Mouse (Mus musculus) bone marrow, adult 2 months (tissue): ENCODE data around the gene Trp53i11. TPM values are rescaled to one million over a fixed set of nuclear protein-coding genes. Genes with fewer than 3 reads are reported as not detected.

Experiments
- H3K27ac ChIP-seq: fragments of 200-500 bp; 2 replicates; pipeline ENCODE4 v1.5.1; 2012; ENCODE audit warnings: low read depth, mild to moderate bottlenecking, control low read depth, inconsistent platforms, low read length; ENCODE audit not compliant: control insufficient read depth, poor library complexity, insufficient read depth
- H3K4me1 ChIP-seq: fragments of 200-500 bp; 2 replicates; pipeline ENCODE4 v1.6.1; 2011; ENCODE audit warnings: low read length; ENCODE audit not compliant: control insufficient read depth, insufficient read depth
- H3K4me3 ChIP-seq: fragments of 200-500 bp; replicated peaks from 2 replicates; pipeline ENCODE3; 2011; ENCODE audit warnings: mild to moderate bottlenecking, low read depth, low read length, control low read depth; ENCODE audit not compliant: control insufficient read depth
- CTCF ChIP-seq: fragments of 200-500 bp; IDR thresholded peaks from 2 replicates; pipeline ENCODE4 v1.5.1; 2011; ENCODE audit warnings: low read length, control low read depth; ENCODE audit not compliant: control insufficient read depth, insufficient read depth
- POLR2A ChIP-seq: fragments of 200-500 bp; IDR thresholded peaks from 2 replicates; pipeline ENCODE4 v1.6.1; 2011; ENCODE audit warnings: low read depth, mild to moderate bottlenecking, control low read depth, low read length, borderline replicate concordance; ENCODE audit not compliant: control insufficient read depth
- WGBS: fragments of 180-500 bp; shearing (Covaris S2); methylation state at CpG from one replicate; pipeline ENCODE4 v1.1.7; 2018; 5-methylcytosine and 5-hydroxymethylcytosine counted together
- polyA plus RNA-seq: library from polyadenylated mRNA; stranded (reverse); fragments of >200 nt; gene quantifications from 2 replicates; pipeline ENCODE4 v1.2.4, GENCODE M21; 2011; ENCODE audit warnings: low replicate concordance; ENCODE audit not compliant: missing spikeins, insufficient read depth, insufficient read length

Trp53i11 gene
- polyA plus RNA-seq = 11.2 and 14.1 TPM in 2 replicates

DNA sequence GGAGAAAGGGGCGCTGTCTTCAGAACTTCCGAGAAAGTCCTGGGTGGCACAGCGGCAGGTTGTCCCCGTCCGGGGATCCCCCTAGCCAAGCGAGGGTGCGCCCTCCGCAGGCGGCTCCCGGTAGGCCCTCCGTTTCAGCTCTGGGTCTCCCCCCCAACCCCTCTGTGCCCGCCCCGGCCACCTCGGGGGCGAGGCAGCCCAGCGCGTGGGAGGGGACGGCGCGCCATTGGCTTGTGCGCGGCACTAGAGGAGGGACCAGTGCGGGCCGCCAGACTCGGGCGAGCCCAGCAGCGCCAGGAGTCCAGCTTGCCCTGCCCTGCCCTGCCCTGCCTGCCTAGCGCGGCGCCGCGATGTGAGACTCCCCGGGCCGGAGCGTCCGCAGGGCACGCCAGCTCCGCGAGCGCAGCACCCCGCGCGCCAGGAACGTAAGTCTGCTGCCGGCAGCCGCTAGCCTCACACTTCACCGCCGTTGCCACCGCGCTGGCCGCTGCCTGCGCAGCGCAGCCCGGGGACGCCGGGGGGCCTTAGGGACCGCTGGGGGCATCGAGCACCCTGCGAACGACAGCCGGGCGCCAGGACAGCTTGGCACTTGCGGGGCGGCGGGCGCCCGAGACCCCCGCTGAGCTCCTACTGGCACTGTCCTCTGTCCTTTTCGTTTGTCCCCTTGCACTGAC is at the start of gene Trp53i11:
Gene Trp53i11 (plus strand): TSS at position 226 of the 674 bp plus-strand sequence.
- WGBS = under 1% methylated on average over 56 of the region's 69 CpGs
- Histone ChIP-seq H3K4me3 (peak within 1 kb of the TSS; percentile 75), H3K27ac (peak within 1 kb of the TSS; percentile 80), H3K4me1 (peaks cover 1% of the 10 kb centered on the region; the same call in 1 of the 2 replicates)
- peak; percentile 47; the same call in 1 of the 2 replicates for TF ChIP-seq CTCF
- peak; percentile 63; the same call in 1 of the 2 replicates for TF ChIP-seq POLR2A

DNA sequence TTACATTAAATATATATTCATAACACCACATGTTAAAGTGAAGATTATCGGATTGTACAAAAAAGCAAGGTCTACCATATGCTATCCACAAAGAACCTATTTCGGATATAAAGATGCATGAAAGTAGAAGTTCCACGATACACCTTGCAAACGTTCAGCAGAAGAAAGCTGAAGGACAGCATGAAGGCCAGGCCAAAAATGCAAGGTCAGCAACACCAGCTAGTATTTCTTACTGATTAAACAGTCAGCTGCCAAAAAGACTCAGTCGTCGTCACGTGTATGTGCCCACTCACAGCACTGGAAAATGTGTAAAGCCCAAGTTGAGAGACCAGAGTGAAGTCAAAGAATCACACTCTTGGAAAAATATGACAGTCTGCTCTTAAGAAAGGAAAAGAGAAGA is 47.9 kb upstream of the Trp53i11 start:
- H3K27ac ChIP-seq = no peak overlapping the region
- H3K4me3 ChIP-seq = no peak overlapping the region
- TF ChIP-seq POLR2A (no peak), CTCF (no peak)
- H3K4me1 ChIP-seq = no peaks in the 10 kb centered on the region
- WGBS = 78% methylated on average over 7 of the region's 7 CpGs

DNA sequence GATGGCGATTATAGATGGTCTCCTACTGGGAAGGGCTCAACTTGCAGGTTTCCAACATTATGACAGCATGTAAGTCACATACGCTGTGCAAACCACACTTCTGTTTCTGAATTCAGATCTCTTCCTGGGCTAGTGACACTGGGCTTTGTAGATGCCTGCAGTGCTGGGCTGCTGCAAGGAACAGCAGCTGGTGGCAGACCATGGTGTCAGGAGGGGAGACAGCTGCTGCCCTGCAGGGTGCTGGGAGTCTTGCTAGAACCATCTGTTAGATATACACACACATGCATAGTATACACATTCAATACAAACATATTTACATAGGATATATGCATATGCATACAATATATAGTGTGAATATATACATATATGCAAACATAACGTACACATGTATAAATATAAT is 46.0 kb upstream of the Trp53i11 start:
- Histone ChIP-seq H3K4me3 (no peak overlapping the region), H3K4me1 (no peaks in the 10 kb centered on the region), H3K27ac (no peak overlapping the region)
- no peak for TF ChIP-seq CTCF
- no peak for TF ChIP-seq POLR2A
- WGBS = 79% methylated on average over 3 of the region's 3 CpGs

DNA sequence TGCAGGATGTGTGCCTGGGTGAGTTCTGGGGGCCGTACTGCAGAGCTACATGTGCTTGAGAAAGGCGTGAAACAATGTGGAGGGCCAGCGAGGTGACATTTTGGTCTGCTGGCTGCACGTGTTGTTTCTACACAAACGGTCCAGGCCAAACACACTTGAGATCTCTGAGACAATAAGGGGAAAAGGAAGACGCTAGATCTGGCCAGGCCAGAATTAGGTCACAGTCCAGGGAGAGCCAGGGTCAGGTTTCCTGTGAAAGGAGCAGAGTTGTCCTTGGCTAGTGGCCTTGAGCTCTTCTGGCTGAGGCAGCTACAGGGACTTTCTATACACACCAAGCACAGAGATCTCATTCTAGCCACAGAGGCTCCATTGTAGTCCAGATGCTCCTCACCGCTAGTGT is 44.7 kb upstream of the Trp53i11 start:
- Histone ChIP-seq H3K4me3 (no peak overlapping the region), H3K4me1 (no peaks in the 10 kb centered on the region), H3K27ac (no peak overlapping the region)
- 82% methylated on average over 7 of the region's 7 CpGs for WGBS
- no peak for TF ChIP-seq CTCF
- no peak for TF ChIP-seq POLR2A

GRCm38 (mm10) chr2:93144126-93144525 is 43.2 kb upstream of the Trp53i11 start:
- Histone ChIP-seq H3K4me3 (no peak overlapping the region), H3K4me1 (no peaks in the 10 kb centered on the region), H3K27ac (no peak overlapping the region)
- WGBS = 88% methylated on average over 3 of the region's 3 CpGs
- TF ChIP-seq CTCF (no peak), POLR2A (no peak)

- peaks cover 1% of the 10 kb centered on the region; the same call in 1 of the 2 replicates for H3K4me1 ChIP-seq
Measured at GRCm38 (mm10) chr2:93150009-93150408, 37.3 kb upstream of the Trp53i11 start.

GRCm38 (mm10) chr2:93150673-93151450 is 36.5 kb upstream of the Trp53i11 start:
- Histone ChIP-seq H3K4me3 (no peak overlapping the region), H3K27ac (no peak overlapping the region), H3K4me1 (peaks cover 1% of the 10 kb centered on the region; the same call in 1 of the 2 replicates)
- 68% methylated on average over 9 of the region's 9 CpGs for WGBS
- TF ChIP-seq POLR2A (no peak), CTCF (no peak)

More at GRCm38 (mm10) chr2:93150009-93150408, 37.3 kb upstream of the Trp53i11 start:
- WGBS = 61% methylated on average over 2 of the region's 2 CpGs
- H3K27ac ChIP-seq = no peak overlapping the region
- TF ChIP-seq CTCF (no peak), POLR2A (no peak)
- no peak overlapping the region for H3K4me3 ChIP-seq

DNA sequence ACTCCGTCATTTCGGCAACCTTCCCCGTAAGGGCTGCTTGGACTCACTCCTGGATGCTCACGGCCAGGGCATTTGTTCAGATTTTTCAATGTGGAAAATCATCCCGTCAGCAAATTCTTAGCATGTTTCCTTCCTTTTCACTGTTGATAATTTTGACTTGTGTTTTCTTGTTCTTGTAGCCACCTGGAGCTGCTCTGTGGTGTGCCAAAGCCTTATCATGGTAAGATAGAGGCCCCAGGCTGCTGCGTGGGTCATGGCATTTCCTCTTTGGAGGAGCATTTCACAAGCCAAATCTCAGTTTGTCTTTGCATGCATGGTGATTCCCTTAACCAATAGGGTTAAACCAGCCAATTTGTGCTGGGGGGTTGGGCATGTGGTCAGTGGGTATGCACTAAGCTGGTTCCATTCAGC is 35.2 kb upstream of the Trp53i11 start:
- TF ChIP-seq POLR2A (no peak), CTCF (no peak)
- Histone ChIP-seq H3K4me1 (peaks cover 1% of the 10 kb centered on the region; the same call in 1 of the 2 replicates), H3K4me3 (no peak overlapping the region), H3K27ac (no peak overlapping the region)
- 47% methylated on average over 6 of the region's 6 CpGs for WGBS
